Mouse (Mus musculus): Measurements from ENCODE around the gene Lonp1. TPM values are rescaled to one million over a fixed set of nuclear protein-coding genes. Genes with fewer than 3 reads are reported as not detected.
A peak's percentile ranks its signal among the peaks of the same experiment; 100 is the strongest.

Gene Lonp1
- 68.1 and 69.5 TPM in 2 replicates for total RNA-seq (2014; rRNA removed)
- polyA plus RNA-seq (2015; fragmentation: Nextera tagmentation; extraction: Ambion mirVana), result 40.1 and 40.2 TPM in 2 replicates

DNA sequence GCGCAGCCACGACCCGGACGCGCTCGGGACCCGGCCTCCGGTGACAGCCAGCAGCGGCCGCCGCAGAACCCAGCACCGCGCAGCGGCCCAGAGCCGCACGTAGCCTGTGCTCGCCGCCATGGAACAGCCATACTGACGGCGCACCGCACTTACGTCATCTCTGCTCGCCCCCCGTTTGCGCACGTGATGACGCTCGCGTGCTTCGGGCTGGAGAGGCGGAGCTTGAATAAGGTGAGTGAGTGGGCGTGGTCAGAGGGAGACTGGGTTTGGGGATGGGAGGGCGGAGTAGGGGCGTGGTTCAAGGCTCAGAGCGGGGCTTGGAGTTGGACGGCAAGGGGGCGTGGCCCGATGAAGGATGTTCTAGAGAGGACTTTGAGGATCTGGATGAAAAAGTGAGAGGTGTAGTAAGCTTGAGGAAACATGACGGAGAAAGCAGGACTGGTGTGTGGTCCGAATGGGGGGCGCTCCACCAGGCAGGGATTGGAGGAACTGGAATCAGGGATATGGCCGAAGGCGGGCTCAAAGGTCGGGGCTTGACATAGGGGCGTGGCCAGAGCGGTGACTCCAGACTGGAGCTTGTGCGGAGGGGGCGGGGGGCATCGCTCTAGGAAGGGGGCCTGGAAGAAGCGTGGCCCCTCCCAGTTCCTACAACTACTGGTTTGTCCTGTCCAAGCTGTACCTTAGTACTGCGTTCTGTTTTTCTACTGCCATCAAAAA lies at the start of gene Lonp1:
Gene Lonp1, minus strand, starts transcription at position 134 of the 717 bp plus-strand sequence.
- under 1% methylated on average over 46 of the region's 51 CpGs for WGBS

DNA sequence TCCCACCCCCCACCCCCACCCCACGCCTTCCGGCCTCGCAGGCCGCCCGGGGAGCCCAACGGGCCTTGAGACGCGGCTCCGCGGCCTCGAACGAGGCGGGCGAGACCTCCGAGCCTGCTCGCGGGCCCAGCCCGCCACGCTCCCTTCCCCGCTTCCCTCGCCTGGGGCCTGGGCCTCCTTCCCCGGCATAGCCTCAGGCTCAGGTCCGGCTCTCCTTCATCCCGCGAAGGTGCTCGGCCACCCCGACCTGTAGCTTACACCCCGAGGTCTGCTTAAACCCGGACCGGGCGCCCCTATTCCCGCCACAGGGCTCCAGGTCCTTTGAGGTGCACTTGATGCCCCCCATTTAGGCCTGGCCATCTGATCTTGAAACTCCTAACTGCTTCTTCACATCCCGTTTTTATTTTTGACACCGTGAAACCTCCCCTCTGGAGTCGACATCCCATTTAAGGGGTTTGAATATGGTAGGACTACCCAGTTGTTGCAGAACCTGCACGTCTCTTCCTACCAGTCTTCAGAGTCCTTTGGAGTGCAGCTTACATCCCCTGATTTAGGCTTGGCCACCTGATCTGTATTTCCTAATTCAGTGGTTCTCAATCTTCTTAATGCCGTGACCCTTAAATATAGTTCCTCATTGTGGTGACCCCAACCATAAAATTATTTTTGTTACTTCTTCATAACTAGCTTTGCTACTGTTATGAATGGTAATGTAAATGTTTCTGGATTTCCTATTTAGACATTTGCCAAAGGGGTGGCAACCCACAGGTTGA lies 47.1 kb upstream of the Lonp1 start:
- Histone ChIP-seq H3K27me3 (ENCODE audit: insufficient read depth, low read length) (no peaks in the 10 kb centered on the region), H3K4me2 (ENCODE audit: low read depth, low read length, poor library complexity, severe bottlenecking) (peak overlapping the region; percentile 56), H3K4me1 (ENCODE audit: insufficient read depth, low read length) (peaks cover 12% of the 10 kb centered on the region; the same call in 1 of the 2 replicates), H3K27ac (ENCODE audit: low read depth, low read length) (peak overlapping the region; percentile 84), H3K9ac (replicated peaks; ENCODE audit: low read length, poor library complexity, severe bottlenecking) (peak overlapping the region; percentile 96), H3K4me3 (ENCODE audit: low read depth, low read length) (peak overlapping the region; percentile 86), H3K9me3 (ENCODE audit: low read length) (no peaks in the 10 kb centered on the region), H3K36me3 (ENCODE audit: insufficient read depth, low read length) (peaks cover 5% of the 10 kb centered on the region)
- TF ChIP-seq CTCF (IDR thresholded peaks at IDR 0.05), result no peak
- ATAC-seq (ENCODE audit: low FRiP score) (no peak; the same call in 1 of the 2 replicates), DNase-seq (ENCODE audit: low spot score) (no peak)
- 2% methylated on average over 36 of the region's 37 CpGs for WGBS

More for the DNA sequence above, at the start of gene Lonp1:
- H3K4me3 ChIP-seq (ENCODE audit: low read depth, low read length), result peak within 1 kb of the TSS; percentile 67
- peaks cover 5% of the 10 kb centered on the region; the same call in 1 of the 2 replicates for H3K4me1 ChIP-seq (ENCODE audit: insufficient read depth, low read length)
- DNase-seq (ENCODE audit: low spot score) (peak; percentile 98), ATAC-seq (ENCODE audit: low FRiP score) (peak; percentile 91)
- H3K27ac ChIP-seq (ENCODE audit: low read depth, low read length), result peak within 1 kb of the TSS; percentile 78
- TF ChIP-seq CTCF (IDR thresholded peaks at IDR 0.05), result no peak
- no peaks in the 10 kb centered on the region for H3K9me3 ChIP-seq (ENCODE audit: low read length)
- peak within 1 kb of the TSS; percentile 77 for H3K9ac ChIP-seq (replicated peaks; ENCODE audit: low read length, poor library complexity, severe bottlenecking)
- no peaks in the 10 kb centered on the region for H3K27me3 ChIP-seq (ENCODE audit: insufficient read depth, low read length)
- H3K36me3 ChIP-seq (ENCODE audit: insufficient read depth, low read length), result peaks cover 14% of the 10 kb centered on the region
- H3K4me2 ChIP-seq (ENCODE audit: low read depth, low read length, poor library complexity, severe bottlenecking), result peak within 1 kb of the TSS; percentile 57

DNA sequence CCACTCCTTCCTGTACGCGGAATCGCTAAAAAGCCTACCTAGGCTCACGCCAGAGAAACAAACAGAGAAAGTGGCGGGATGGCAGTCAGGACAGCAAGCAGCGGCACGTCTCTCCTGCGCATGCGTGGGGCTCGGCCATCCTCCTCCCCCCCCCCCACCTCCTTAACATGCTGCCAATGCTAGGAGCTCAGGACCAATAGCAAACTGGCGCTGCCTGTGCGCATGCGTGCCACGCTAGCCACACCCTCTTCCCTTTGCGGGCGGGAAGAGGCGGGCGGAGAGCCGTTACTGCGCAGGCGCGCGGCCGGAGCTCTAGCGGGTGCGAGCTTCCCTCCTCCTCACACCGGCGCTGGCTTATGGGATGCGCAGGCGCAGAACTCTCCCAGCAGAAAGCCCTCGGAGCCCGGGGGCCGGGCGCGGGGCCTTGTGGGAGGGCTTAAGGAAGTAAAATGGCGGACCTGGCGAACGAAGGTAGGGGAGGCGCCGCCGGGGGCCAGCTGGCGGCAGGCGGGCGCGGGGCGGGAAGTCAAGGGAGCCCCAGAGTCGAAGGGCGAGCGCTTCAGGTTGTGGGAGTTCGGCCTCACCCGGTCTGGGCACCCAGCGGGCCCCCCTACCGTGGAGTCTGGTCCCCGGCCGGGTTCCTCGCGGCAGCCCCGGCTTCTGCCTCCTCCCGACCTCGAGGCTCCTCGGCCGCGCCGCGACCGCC lies 46.4 kb upstream of the Lonp1 start, which contains the start of gene Ranbp3:
Gene Ranbp3, plus strand, starts transcription at position 354 of the 706 bp plus-strand sequence.
- ATAC-seq (ENCODE audit: low FRiP score), result peak; percentile 90
- 1% methylated on average over 47 of the region's 66 CpGs for WGBS

GRCm38 (mm10) chr17:56669766-56670165 lies 43.1 kb upstream of the Lonp1 start:
- no peak for TF ChIP-seq CTCF (IDR thresholded peaks at IDR 0.05)
- 82% methylated on average over 8 of the region's 8 CpGs for WGBS
- H3K36me3 ChIP-seq (ENCODE audit: insufficient read depth, low read length), result no peaks in the 10 kb centered on the region
- no peak overlapping the region for H3K4me2 ChIP-seq (ENCODE audit: low read depth, low read length, poor library complexity, severe bottlenecking)
- H3K9ac ChIP-seq (replicated peaks; ENCODE audit: low read length, poor library complexity, severe bottlenecking), result no peak overlapping the region
- no peaks in the 10 kb centered on the region for H3K9me3 ChIP-seq (ENCODE audit: low read length)
- H3K27me3 ChIP-seq (ENCODE audit: insufficient read depth, low read length), result no peaks in the 10 kb centered on the region
- peaks cover 3% of the 10 kb centered on the region; the same call in 1 of the 2 replicates for H3K4me1 ChIP-seq (ENCODE audit: insufficient read depth, low read length)
- DNase-seq (ENCODE audit: low spot score) (no peak), ATAC-seq (ENCODE audit: low FRiP score) (no peak)
- H3K27ac ChIP-seq (ENCODE audit: low read depth, low read length), result no peak overlapping the region
- no peak overlapping the region for H3K4me3 ChIP-seq (ENCODE audit: low read depth, low read length)

More for the DNA sequence above, 46.4 kb upstream of the Lonp1 start, which contains the start of gene Ranbp3:
- peak within 1 kb of the TSS; percentile 84 for H3K27ac ChIP-seq (ENCODE audit: low read depth, low read length)
- H3K4me1 ChIP-seq (ENCODE audit: insufficient read depth, low read length), result peaks cover 12% of the 10 kb centered on the region; the same call in 1 of the 2 replicates
- H3K27me3 ChIP-seq (ENCODE audit: insufficient read depth, low read length), result no peaks in the 10 kb centered on the region
- peak within 1 kb of the TSS; percentile 86 for H3K4me3 ChIP-seq (ENCODE audit: low read depth, low read length)
- H3K4me2 ChIP-seq (ENCODE audit: low read depth, low read length, poor library complexity, severe bottlenecking), result peak within 1 kb of the TSS; percentile 56
- H3K9me3 ChIP-seq (ENCODE audit: low read length), result no peaks in the 10 kb centered on the region
- peak within 1 kb of the TSS; percentile 96 for H3K9ac ChIP-seq (replicated peaks; ENCODE audit: low read length, poor library complexity, severe bottlenecking)
- peak; percentile 99 for DNase-seq (ENCODE audit: low spot score)
- H3K36me3 ChIP-seq (ENCODE audit: insufficient read depth, low read length), result peaks cover 5% of the 10 kb centered on the region
- TF ChIP-seq CTCF (IDR thresholded peaks at IDR 0.05), result no peak

DNA sequence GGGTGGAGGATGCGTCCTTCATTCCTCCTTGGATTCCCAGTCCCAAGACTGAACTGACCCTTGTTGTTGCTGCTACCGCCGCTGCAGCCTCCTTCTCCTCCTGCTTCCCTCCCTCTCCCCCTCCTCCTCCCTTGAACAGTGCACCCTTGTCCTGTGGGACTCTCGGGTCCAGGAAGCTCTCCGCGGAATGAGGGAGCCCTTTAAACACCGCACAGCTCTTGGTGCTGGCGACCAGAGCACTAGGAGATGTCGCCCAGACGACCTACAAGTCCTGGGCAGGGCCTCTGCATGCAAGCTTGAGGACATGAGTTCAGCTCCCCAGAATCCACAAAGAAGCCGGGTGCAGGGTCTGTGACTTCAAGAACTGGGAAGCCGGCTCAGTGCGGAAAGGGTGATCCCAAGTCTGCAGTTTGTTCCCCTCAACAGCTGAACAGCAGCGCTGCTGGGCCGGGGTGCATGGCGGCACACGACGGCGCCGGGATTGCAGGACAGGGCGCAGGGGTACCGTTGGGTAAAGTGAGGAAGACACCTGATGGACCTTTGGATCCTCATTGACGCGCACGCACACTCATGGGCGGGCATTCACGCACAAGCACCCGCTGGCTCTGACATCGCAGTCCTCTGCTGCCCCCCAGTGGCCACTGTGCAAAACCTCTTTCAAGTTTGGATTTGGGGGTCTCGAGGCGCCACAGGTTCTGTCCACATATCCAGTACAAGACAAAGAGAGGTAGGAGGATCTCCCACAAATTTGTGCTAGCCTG lies 41.9 kb upstream of the Lonp1 start:
- peak; percentile 96 for TF ChIP-seq CTCF (IDR thresholded peaks at IDR 0.05)
- peak overlapping the region; percentile 31 for H3K4me3 ChIP-seq (ENCODE audit: low read depth, low read length)
- peak overlapping the region; percentile 59 for H3K4me2 ChIP-seq (ENCODE audit: low read depth, low read length, poor library complexity, severe bottlenecking)
- H3K27me3 ChIP-seq (ENCODE audit: insufficient read depth, low read length), result no peaks in the 10 kb centered on the region
- ATAC-seq (ENCODE audit: low FRiP score), result peak; percentile 11; the same call in 1 of the 2 replicates
- WGBS, result 4% methylated on average over 31 of the region's 31 CpGs
- no peaks in the 10 kb centered on the region for H3K36me3 ChIP-seq (ENCODE audit: insufficient read depth, low read length)
- H3K4me1 ChIP-seq (ENCODE audit: insufficient read depth, low read length), result no peaks in the 10 kb centered on the region
- no peak overlapping the region for H3K27ac ChIP-seq (ENCODE audit: low read depth, low read length)
- H3K9ac ChIP-seq (replicated peaks; ENCODE audit: low read length, poor library complexity, severe bottlenecking), result peak overlapping the region; percentile 9; the same call in 1 of the 2 replicates
- no peaks in the 10 kb centered on the region for H3K9me3 ChIP-seq (ENCODE audit: low read length)
- DNase-seq (ENCODE audit: low spot score), result peak; percentile 91
